Mouse (Mus musculus) embryonic fibroblast, embryonic 13.5 days (primary cell): ENCODE results near the gene Rgma. TPM values are rescaled to one million over a fixed set of nuclear protein-coding genes. Genes with fewer than 3 reads are reported as not detected.
A peak's percentile ranks its signal among the peaks of the same experiment; 100 is the strongest.

Experiments used
- H3K27ac ChIP-seq: 2 replicates; pipeline ENCODE4 v1.5.1; 2012; ENCODE audit warnings: low read length, control low read depth, inconsistent platforms; ENCODE audit not compliant: insufficient read depth
- H3K4me1 ChIP-seq: 2 replicates; pipeline ENCODE4 v1.6.1; 2011; ENCODE audit warnings: low read length; ENCODE audit not compliant: control insufficient read depth, insufficient read depth
- H3K4me3 ChIP-seq: 2 replicates; pipeline ENCODE4 v1.5.1; 2011; ENCODE audit warnings: mild to moderate bottlenecking, control low read depth, low read length; ENCODE audit not compliant: insufficient read depth
- CTCF ChIP-seq: IDR thresholded peaks from 2 replicates; pipeline ENCODE4 v1.5.1; 2011; ENCODE audit warnings: mild to moderate bottlenecking, control low read depth, low read length, moderate library complexity, borderline replicate concordance; ENCODE audit not compliant: insufficient read depth
- POLR2A ChIP-seq: IDR thresholded peaks from 2 replicates; pipeline ENCODE4 v1.6.1; 2011; ENCODE audit warnings: low read depth, mild to moderate bottlenecking, control low read depth, low read length, moderate library complexity
- polyA plus RNA-seq: library from polyadenylated mRNA; stranded (reverse); fragments of >200 nt; gene quantifications from 2 replicates; pipeline ENCODE4 v1.2.4, GENCODE M21; 2011; ENCODE audit warnings: low read depth; ENCODE audit not compliant: missing spikeins, insufficient read length

Rgma gene
- polyA plus RNA-seq, 1 experiment = 19.3 TPM

GRCm38 (mm10) chr7:73389419-73389818 is 14.1 kb downstream of the Rgma start:
- TF ChIP-seq POLR2A (no peak), CTCF (no peak)
- Histone ChIP-seq H3K4me3 (no peak overlapping the region), H3K27ac (no peak overlapping the region), H3K4me1 (0 out of 2 replicates have a peak, but pooled peaks cover 8% of the 10 kb centered on the region)

GRCm38 (mm10) chr7:73389871-73390294 is 14.6 kb downstream of the Rgma start:
- no peak overlapping the region for H3K27ac ChIP-seq
- no peak for TF ChIP-seq POLR2A
- TF ChIP-seq CTCF = no peak
- no peak overlapping the region for H3K4me3 ChIP-seq
- H3K4me1 ChIP-seq = 0 out of 2 replicates have a peak, but pooled peaks cover 8% of the 10 kb centered on the region

- peak overlapping the region; percentile 15 for H3K4me3 ChIP-seq
- H3K4me1 ChIP-seq = 0 out of 2 replicates have a peak, but pooled peaks cover 8% of the 10 kb centered on the region
- H3K27ac ChIP-seq = peak overlapping the region; percentile 28
- TF ChIP-seq CTCF (no peak), POLR2A (no peak; the same call in 1 of the 2 replicates)
These were observed 15.2 kb downstream of the Rgma start for GRCm38 (mm10) chr7:73390426-73391001.

GRCm38 (mm10) chr7:73391002-73391517 is 15.8 kb downstream of the Rgma start:
- 0 out of 2 replicates have a peak, but pooled peaks cover 8% of the 10 kb centered on the region for H3K4me1 ChIP-seq
- TF ChIP-seq POLR2A = peak; percentile 82
- TF ChIP-seq CTCF = no peak
- peak overlapping the region; percentile 87 for H3K27ac ChIP-seq
- H3K4me3 ChIP-seq = peak overlapping the region; percentile 74

GRCm38 (mm10) chr7:73391518-73392321 is 16.4 kb downstream of the Rgma start:
- no peak for TF ChIP-seq CTCF
- TF ChIP-seq POLR2A = 0 out of 2 replicates have a peak, but pooled peaks have one; percentile 39
- Histone ChIP-seq H3K4me3 (peak overlapping the region; percentile 74), H3K27ac (peak overlapping the region; percentile 87), H3K4me1 (0 out of 2 replicates have a peak, but pooled peaks cover 8% of the 10 kb centered on the region)

GRCm38 (mm10) chr7:73392359-73392758 is 17.1 kb downstream of the Rgma start:
- TF ChIP-seq CTCF (no peak), POLR2A (peak; percentile 30; the same call in 1 of the 2 replicates)
- Histone ChIP-seq H3K4me3 (peak overlapping the region; percentile 74), H3K4me1 (0 out of 2 replicates have a peak, but pooled peaks cover 8% of the 10 kb centered on the region), H3K27ac (peak overlapping the region; percentile 87)

- no peak for TF ChIP-seq CTCF
- no peak for TF ChIP-seq POLR2A
- Histone ChIP-seq H3K27ac (peak overlapping the region; percentile 12; the same call in 1 of the 2 replicates), H3K4me1 (peaks cover 10% of the 10 kb centered on the region; the same call in 1 of the 2 replicates), H3K4me3 (peak overlapping the region; percentile 35)
These were observed 18.2 kb downstream of the Rgma start for GRCm38 (mm10) chr7:73393307-73394012.

- H3K4me3 ChIP-seq = peak overlapping the region; percentile 35; the same call in 1 of the 2 replicates
- H3K4me1 ChIP-seq = peaks cover 15% of the 10 kb centered on the region
- no peak for TF ChIP-seq CTCF
- no peak for TF ChIP-seq POLR2A
- no peak overlapping the region for H3K27ac ChIP-seq
These were observed 18.7 kb downstream of the Rgma start for GRCm38 (mm10) chr7:73394013-73394409.

GRCm38 (mm10) chr7:73398319-73398718 is 23.0 kb downstream of the Rgma start:
- no peak overlapping the region for H3K4me3 ChIP-seq
- H3K27ac ChIP-seq = no peak overlapping the region
- H3K4me1 ChIP-seq = peaks cover 11% of the 10 kb centered on the region
- TF ChIP-seq CTCF (no peak), POLR2A (no peak)
